8 mouse cellular contexts compared by ENCODE assay signal in the genomic region with DNA sequence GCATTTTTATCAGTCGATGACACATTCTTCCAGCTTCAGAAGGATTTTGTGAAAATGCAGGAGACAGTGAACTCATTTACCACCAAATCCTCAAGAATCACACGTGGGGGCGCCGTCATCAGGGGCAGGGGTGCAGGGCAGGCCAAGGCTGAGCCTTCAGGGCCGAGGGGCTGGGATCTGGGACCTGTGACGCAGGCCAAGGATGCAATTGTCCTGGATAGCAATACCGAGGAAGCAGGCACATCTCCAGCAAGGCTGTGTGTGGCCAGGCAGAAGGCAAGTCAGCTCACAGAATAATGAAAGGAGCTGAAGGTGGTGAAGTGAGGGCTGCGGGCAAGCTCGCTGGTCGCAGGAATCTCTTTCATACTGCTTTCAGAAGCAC.
DNase-seq lines count a peak whose midpoint lies in the region; ATAC-seq lines count a peak whose summit lies in the region.

No protein-coding gene starts in this region.

- H3K9me3 ChIP-seq in megakaryocyte, embryonic 14.5 days: no peaks in the 10 kb centered on the region
- no peaks in the 10 kb centered on the region for H3K9me3 ChIP-seq in forebrain, embryonic 11.5 days (ENCODE audit: control insufficient read depth, low read length)
- H3K9me3 ChIP-seq in intestine, embryonic 15.5 days: no peaks in the 10 kb centered on the region
- H3K9me3 ChIP-seq in midbrain, embryonic 15.5 days: no peaks in the 10 kb centered on the region

- peak; percentile 16 to 29 for DNase-seq in adrenal gland, adult 18-20 months (ENCODE audit: low spot score in 2 of 2)
- DNase-seq in adrenal gland, postnatal 4 days (ENCODE audit: low spot score in 2 of 2): no peak
- peak; percentile 77 for DNase-seq in forebrain, embryonic 11.5 days (ENCODE audit: low spot score)

- H3K27me3 ChIP-seq in megakaryocyte, embryonic 14.5 days (replicated peaks): peaks cover 3% of the 10 kb centered on the region
- H3K27me3 ChIP-seq in forebrain, embryonic 11.5 days (ENCODE audit: control insufficient read depth, insufficient read depth, low read length): no peaks in the 10 kb centered on the region
- H3K27me3 ChIP-seq in intestine, embryonic 15.5 days (replicated peaks): no peaks in the 10 kb centered on the region
- no peaks in the 10 kb centered on the region for H3K27me3 ChIP-seq in midbrain, embryonic 15.5 days (replicated peaks)

- ATAC-seq in megakaryocyte, adult 5-6 weeks (ENCODE audit: poor library complexity, severe bottlenecking): no peak
- ATAC-seq in forebrain, embryonic 11.5 days (replicated peaks; ENCODE audit: low FRiP score): peak; percentile 75
- ATAC-seq in intestine, embryonic 15.5 days: peak; percentile 77
- ATAC-seq in midbrain, embryonic 15.5 days (replicated peaks): peak; percentile 91
- ATAC-seq in inflammation-experienced regulatory T-cells, adult 6 months: no peak

- peaks cover 42% of the 10 kb centered on the region for H3K4me1 ChIP-seq in megakaryocyte, embryonic 14.5 days
- peaks cover 3% of the 10 kb centered on the region for H3K4me1 ChIP-seq in forebrain, embryonic 11.5 days (replicated peaks; ENCODE audit: control insufficient read depth, insufficient read depth, low read length)
- H3K4me1 ChIP-seq in intestine, embryonic 15.5 days (replicated peaks): peaks cover 4% of the 10 kb centered on the region; the same call in 1 of the 2 replicates
- H3K4me1 ChIP-seq in midbrain, embryonic 15.5 days: peaks cover 14% of the 10 kb centered on the region

- no peaks in the 10 kb centered on the region for H3K36me3 ChIP-seq in megakaryocyte, embryonic 14.5 days (replicated peaks; ENCODE audit: low read length)
- H3K36me3 ChIP-seq in forebrain, embryonic 11.5 days (ENCODE audit: control insufficient read depth, insufficient read depth, low read length): no peaks in the 10 kb centered on the region
- no peaks in the 10 kb centered on the region for H3K36me3 ChIP-seq in intestine, embryonic 15.5 days
- H3K36me3 ChIP-seq in midbrain, embryonic 15.5 days (replicated peaks): no peaks in the 10 kb centered on the region

- H3K9ac ChIP-seq in forebrain, embryonic 11.5 days (ENCODE audit: low read length): peak overlapping the region; percentile 33
- peak overlapping the region; percentile 32; the same call in 1 of the 2 replicates for H3K9ac ChIP-seq in intestine, embryonic 15.5 days
- peak overlapping the region; percentile 29 for H3K9ac ChIP-seq in midbrain, embryonic 15.5 days

- 10% methylated on average over 10 of the region's 10 CpGs for WGBS in forebrain, embryonic 11.5 days
- 17% methylated on average over 10 of the region's 10 CpGs for WGBS in intestine, embryonic 15.5 days
- WGBS in midbrain, embryonic 15.5 days: 8% methylated on average over 10 of the region's 10 CpGs

- no peak overlapping the region for H3K27ac ChIP-seq in forebrain, embryonic 11.5 days (ENCODE audit: low read depth, low read length)
- no peak overlapping the region for H3K27ac ChIP-seq in intestine, embryonic 15.5 days
- H3K27ac ChIP-seq in midbrain, embryonic 15.5 days: peak overlapping the region; percentile 84

- peak overlapping the region; percentile 83 for H3K4me3 ChIP-seq in megakaryocyte, embryonic 14.5 days (replicated peaks)
- no peak overlapping the region for H3K4me3 ChIP-seq in forebrain, embryonic 11.5 days (ENCODE audit: low read depth, low read length)
- peak overlapping the region; percentile 26 for H3K4me3 ChIP-seq in intestine, embryonic 15.5 days (replicated peaks)
- H3K4me3 ChIP-seq in midbrain, embryonic 15.5 days: peak overlapping the region; percentile 19

- H3K4me2 ChIP-seq in forebrain, embryonic 11.5 days (ENCODE audit: low read depth, low read length, severe bottlenecking): peak overlapping the region; percentile 50
- peak overlapping the region; percentile 73 for H3K4me2 ChIP-seq in intestine, embryonic 15.5 days (replicated peaks)
- H3K4me2 ChIP-seq in midbrain, embryonic 15.5 days: peak overlapping the region; percentile 50

Comparison
In these comparisons a context has a peak if more than half of its experiments do, and no peak if none do; other contexts are left out.
1. DNase-seq: peak in adrenal gland, adult 18-20 months (2 of 2) and forebrain, embryonic 11.5 days (single experiment); none in adrenal gland, postnatal 4 days (0 of 2).
2. ATAC-seq: peak in forebrain, embryonic 11.5 days (single experiment), intestine, embryonic 15.5 days (single experiment) and midbrain, embryonic 15.5 days (single experiment); none in megakaryocyte, adult 5-6 weeks (single experiment) and inflammation-experienced regulatory T-cells, adult 6 months (single experiment).
3. Peak in every context shown above with its lines, with median percentiles within 50 percentile points of each other: H3K4me2 ChIP-seq and H3K9ac ChIP-seq.